Mouse (Mus musculus): ENCODE data around the gene Limch1.

The Limch1 gene

DNA sequence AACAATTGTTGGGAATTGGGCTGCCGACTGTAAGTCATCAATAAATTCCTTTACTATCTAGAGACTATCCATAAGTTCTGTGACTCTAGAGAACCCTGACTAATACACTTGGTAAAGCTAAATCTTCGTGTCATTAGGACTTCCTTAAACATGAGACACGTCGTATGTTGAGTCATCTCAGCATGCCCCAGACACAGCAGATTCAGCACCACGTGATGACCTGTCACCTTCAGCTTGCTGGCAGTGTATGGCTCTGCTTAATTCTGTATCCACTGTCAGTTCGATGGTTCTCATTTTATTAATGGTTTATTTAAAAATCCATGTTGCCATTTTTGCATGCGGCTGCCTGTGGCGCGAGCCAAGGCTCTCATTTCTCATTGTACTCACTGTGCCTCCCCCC, 298.3 kb downstream of the Limch1 start:
- no peak for DNase-seq (ENCODE audit: low read depth)

DNA sequence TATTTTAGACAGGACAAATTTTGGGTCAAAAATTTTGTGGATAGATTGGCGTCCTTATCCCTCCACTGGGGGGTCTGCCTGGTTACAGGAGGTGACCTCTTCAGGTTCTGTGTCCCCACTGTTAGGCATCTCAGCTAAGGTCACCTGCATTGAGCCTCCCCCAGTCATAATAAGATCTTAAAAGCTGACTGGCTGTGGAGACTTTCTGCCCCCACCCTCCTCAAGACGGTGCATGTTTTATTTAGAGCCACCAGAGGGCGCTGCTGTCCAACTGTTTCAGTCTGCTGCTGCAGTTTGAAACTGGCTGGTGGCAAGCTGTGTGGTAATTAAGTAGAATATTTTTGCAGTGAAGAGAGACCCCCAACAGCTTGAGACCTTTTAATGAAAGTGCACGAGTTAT, 302.4 kb downstream of the Limch1 start:
- DNase-seq (ENCODE audit: low read depth), result peak; percentile 34

DNA sequence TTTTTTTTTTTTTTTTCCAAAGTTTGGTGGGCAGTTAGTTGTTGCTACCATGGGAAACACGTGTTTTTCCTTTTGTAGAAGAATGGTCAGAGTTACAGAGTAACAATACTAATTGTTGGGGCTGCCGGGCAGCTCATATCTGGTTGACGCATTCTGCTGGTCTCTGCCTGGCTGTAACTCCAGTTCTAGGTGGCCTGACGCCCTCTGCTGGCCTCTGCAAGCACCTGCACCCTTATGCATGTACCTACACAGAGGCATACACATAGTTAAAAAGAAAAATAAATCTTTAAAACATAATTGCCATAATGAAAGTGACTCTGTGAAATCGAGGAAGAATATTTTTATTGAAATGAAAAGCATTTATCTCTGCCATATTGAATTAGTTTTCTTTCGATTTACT, 312.2 kb downstream of the Limch1 start:
- DNase-seq (ENCODE audit: low read depth), result no peak

DNA sequence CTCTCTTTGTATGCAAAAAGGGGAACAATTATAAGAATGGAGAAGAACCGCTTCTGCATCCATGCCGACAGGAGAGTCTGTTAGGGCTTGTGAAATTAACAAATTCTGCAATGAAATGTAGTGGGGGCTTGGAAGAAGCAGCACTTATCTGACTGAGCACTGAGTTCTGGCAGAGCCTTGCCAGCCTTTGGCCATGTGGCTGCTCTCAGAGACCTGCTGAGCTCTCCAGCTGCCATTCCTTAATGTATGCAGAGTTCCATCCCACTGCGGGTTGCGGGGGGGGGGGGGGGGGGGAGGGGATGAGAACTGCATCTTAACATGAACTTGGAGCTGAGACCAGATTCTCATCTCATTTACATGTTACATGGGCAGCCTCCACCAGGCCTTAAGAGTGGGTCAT, 314.9 kb downstream of the Limch1 start:
- no peak for DNase-seq (ENCODE audit: low read depth)

DNA sequence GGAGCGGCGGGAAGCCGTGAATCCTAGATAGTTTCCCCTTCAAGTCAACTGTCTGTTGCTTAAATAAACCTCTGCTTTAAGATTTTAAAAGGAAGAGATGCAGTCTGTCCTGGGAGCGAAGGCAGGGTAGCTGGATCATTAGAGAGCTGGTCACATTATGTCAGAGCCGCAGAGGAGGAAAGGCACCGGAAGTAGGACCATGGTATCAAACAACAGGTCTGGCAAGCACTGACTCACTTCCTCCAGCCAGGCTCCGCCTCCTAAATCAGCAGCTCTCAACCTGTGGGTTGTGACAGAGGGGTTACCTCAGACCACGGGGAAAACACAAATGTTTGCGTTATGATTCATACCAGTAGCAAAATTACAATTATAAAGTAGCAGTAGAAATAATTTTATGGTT, 318.0 kb downstream of the Limch1 start:
- no peak for DNase-seq (ENCODE audit: low read depth)

DNA sequence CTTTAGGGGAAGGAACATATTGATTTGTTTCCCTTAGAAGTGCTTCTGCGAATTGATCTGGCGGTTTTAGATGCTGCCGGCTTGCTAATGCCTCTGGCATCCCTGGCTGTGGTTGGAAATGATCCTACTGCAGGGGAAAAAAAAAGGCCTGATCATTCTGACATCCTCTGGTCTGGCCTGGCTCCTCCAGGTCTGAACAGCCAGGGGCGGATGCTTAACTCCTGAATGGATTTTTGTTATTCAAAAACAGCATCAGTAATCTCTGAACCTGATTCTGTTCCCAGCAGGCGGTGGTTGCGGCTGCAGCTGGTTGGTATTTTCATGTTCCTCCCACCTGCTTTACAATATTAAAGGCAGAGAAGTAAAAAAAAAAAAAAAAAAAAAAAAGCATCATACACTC, 337.5 kb downstream of the Limch1 start:
- no peak for DNase-seq (ENCODE audit: low read depth)

DNA sequence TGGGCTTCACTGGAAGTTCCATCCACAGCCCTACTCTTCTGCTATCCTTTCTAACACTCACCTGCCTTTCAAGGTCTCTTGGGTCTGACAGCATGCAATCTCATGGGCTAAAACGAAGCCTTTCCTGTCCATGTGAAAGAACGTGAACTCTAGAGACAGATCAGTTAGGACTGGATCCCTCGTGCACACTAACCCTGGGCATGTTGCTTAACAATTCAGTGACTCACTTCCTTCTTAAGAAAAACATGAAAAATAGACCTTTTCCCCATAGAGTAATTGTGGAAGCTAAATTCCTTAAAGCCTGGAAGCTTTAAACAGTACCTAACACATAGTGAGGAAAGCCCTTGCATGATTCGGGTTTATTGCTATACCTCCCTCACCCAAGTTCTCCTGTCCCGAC, 345.2 kb downstream of the Limch1 start:
- peak; percentile 27 for DNase-seq (ENCODE audit: low read depth)

DNA sequence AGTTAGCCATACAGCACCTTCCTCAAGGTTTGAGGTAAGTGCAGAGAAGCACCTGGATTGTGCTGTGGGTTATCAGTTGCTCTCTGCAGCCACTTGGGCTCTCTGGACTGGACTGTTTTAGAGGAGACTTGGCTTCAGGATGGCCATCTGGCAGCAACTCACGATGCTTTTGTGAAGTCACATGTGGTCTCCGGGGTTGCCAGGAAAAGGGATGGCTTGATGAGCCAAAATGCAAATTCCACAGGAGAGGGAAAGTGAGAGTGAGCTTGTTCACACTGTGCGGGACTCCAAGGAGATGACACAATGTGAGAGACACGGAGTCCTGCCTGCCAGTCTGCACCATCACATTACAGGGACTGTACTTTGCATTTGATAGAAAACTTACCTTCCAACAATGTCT, 346.1 kb downstream of the Limch1 start:
- DNase-seq (ENCODE audit: low read depth), result no peak

DNA sequence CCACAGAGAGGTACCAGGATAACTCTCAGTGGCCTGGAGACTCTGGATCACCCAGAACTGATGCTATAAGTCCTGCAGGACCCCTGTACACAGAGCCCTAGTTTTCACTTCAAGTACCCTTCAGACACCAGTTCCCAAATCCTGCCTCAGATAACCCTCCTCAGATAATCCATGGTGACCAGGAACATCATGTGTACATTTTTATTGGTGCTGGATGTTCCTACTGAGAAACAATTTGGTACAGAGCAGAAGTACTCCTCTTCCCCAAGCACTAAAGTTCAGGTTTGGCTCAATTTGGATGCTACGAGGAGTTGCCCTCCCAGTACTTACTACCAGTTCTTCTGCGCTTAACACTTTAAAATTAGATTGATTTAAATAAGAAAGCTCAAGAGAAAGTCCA, 348.4 kb downstream of the Limch1 start:
- DNase-seq (ENCODE audit: low read depth), result no peak

DNA sequence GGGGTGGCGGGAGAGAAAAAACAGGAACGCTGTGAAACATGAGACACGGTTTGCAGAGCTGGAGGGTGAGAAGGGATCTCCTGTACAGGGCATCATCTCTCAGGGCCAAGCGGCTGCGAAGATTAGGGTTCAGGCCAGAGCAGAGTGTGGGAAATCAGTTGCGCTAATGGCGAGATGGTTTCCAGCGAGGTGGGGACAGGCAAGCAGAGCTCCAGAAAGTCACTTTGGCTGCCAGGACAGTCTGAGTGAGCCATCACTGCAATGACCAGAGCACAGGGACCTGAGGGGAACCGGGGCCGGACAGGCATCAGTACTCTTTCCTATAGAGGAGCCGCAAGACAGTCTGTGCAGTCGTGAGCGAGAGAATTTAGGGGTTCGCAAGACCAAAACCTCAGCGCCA, 349.5 kb downstream of the Limch1 start:
- no peak for DNase-seq (ENCODE audit: low read depth)

DNA sequence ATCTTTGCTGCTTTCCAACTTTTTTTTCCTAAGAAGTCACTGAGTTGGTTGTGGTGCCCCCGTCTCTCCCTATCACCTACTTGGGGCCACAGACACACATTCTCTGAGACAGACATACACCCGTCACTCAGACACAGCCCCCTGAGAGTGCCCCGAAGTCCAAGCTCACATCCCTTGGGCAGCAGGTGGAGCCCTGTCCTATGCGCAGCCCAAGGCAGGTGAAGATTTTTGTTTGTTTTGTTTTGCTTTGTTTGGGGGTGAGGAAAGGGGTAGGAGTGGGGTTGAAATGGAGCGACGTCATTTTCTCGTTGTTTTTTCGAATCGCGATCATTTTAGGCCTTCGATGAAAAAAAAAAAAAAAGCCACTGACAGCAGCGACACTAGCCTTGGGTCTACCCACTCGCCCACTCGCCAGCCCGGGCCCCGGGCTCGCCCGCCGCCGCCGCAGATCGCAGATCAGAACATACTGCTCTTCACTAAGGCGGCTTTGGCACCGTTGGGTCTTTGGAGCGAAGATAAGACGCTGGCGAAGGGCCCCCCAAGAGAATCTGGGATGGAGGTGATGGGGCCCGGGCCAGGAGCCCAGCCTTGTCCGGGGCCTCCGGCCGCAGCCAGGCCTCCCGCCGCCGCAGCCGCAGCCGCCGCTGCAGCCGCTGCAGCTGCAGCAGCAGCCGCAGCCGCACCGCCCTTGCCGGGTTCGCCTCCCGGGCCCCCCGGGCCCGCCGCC, 350.2 kb downstream of the Limch1 start:
- DNase-seq (ENCODE audit: low read depth), result no peak

DNA sequence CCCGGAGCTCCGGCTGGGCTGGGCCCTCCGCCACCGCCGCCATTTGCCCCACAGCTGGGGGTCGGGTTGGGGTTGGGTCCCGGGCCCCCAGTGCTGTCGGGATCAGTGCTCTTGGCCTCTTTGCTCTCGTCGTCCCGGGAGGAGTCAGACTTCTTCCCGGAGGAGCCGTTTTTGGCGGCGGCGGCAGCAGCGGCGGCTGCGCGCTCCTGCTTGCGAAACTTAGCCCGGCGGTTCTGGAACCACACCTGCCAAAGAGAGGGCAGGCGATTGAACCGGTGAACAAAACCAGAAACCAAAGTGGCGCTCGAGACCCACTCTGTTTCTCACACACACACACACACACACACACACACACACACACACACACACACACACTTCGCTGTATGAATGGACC, 350.7 kb downstream of the Limch1 start:
- no peak for DNase-seq (ENCODE audit: low read depth)

DNA sequence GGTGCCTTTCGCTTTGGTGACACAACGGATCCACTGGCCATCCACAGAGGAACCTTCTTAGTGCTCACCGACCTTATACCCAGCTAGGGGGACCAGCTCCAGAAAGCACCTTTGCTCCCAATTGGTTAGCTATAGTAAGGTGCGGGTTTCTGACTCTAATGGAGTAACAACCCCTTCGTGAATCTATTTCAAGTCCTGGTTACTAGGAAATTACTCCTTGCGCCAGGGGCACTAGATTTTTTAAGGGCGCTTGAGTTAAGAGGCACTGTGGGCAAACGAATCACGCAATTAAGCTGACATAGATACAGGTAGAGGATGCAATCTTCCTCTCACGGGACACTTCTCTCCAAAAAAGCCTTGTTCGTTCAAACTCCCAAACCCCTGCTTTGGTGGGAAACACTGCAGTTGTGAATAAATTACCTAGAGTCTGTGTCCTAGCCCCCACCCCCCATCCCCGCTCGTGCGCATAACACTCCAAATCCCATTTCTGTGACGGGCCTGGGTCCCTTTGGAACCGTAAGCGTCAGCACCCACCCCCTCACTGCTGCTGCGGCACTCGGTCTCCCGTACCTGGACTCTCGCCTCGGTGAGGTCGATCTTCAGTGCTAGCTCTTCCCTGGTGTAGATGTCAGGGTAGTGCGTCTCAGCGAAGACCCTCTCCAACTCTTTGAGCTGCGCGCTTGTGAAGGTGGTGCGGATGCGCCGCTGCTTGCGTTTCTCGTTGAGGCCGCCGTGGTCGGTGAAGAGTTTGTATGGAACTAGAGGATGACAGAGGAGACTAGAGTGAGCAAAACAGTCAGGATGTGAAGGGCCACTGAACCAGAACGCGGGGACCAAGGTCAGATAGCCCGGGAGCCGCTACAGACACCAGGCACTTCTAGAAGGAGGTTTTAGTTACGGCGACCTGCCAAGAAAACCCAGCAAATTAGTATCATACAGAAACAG, 351.8 kb downstream of the Limch1 start:
- DNase-seq (ENCODE audit: low read depth), result no peak

DNA sequence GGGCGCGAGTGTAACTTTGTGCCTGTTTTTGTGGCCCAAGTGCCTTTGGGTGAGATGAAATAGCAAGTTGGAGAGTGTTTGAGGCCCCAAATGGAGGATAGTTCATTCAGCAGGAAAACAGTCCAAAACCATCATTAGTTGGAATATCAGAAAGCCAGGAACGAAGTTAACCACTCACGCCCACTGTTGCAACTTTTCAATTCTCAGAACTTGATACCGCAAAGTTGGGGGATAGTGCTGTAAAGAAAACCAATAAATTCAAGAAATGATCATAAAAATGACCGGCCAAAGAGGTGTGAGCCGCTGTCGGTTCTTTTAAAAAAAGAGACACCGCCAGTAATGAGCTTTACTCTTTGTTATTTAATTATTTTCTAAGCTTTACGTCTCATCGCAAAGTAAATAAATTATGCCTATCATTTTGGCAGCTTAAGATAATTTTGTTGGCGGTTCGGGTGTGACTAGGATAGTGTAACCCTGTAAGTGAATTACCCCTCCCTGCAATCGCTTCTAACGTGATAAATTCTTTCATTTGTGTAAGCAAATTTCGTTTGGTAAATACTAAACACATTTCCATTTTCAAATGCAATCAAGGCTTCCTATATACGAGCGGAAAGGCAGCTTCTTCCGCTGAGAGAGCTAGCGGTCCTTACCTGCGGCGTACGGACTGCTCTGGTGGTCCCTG, 352.6 kb downstream of the Limch1 start:
- DNase-seq (ENCODE audit: low read depth), result no peak

DNA sequence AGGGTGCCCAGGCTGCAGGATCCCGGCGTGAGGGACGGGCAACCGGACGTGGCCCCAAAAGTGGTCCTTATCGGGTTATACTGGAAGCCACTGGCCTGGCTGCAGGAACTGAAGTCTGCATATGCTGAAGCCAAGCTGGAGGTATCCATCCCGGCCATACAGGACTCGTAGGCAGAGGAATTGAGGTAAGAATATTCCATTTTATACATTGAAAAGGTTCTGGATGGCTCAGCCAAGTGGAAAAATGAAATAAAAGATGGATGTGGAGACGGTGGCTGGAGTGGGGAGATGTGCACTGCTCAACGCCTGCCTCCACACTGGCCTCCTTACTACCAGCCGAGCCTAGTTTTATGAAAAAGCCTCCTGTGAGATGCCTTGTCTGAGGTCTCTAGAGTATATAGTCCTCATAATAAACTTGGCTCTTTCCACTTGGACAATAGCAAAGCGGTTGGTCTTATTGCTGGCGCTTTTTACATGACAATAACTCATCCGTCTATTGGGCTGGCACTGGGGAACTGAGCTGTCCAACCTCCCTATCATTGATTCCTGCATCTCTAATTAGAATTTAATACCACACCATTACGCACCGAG, 353.2 kb downstream of the Limch1 start, which contains the start of gene Phox2b:
Gene Phox2b (minus strand): TSS at position 569 of the 591 bp plus-strand sequence.
- DNase-seq (ENCODE audit: low read depth), result no peak

DNA sequence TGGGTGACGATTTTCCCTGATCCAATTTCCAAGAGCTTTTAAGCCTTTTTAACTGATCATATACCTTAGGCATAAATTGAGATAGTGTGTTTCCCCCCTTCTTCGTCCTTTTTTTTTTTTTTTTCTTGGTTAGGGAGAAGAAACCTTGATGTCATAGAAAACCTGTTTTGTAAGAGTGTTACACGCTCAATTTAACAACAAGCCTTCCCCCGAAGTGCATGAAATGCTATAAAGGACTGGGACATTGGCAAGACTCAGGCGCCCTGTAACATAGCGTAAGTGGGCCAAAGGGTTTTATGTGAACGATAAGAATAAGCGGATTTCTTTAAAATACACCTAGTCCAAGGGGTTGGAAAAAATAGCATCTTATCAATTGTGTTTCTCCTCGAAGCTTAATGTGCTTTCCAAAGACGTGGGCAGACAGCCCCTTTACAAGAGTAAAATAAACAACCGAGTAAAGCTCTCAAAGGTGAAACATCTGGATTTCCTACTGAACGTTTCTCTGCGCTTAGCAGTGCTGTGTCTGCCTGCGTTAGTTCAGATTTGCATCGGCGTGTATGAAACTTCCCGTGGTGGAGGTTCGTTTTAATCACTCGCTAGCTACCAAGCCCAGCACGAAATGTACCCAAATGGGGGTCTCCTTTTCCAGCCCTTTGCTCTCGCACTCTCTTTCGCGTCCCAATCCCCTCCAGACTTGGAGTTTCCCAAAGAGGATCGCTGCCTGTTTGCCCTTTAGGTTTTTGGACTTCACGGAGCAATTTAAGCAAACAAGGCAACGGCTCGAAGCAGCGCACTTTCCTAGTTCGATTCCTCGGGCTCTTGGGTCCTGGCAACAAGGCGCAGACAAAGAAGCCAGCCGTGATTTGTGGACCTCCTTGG, 354.0 kb downstream of the Limch1 start:
- DNase-seq (ENCODE audit: low read depth), result no peak

DNA sequence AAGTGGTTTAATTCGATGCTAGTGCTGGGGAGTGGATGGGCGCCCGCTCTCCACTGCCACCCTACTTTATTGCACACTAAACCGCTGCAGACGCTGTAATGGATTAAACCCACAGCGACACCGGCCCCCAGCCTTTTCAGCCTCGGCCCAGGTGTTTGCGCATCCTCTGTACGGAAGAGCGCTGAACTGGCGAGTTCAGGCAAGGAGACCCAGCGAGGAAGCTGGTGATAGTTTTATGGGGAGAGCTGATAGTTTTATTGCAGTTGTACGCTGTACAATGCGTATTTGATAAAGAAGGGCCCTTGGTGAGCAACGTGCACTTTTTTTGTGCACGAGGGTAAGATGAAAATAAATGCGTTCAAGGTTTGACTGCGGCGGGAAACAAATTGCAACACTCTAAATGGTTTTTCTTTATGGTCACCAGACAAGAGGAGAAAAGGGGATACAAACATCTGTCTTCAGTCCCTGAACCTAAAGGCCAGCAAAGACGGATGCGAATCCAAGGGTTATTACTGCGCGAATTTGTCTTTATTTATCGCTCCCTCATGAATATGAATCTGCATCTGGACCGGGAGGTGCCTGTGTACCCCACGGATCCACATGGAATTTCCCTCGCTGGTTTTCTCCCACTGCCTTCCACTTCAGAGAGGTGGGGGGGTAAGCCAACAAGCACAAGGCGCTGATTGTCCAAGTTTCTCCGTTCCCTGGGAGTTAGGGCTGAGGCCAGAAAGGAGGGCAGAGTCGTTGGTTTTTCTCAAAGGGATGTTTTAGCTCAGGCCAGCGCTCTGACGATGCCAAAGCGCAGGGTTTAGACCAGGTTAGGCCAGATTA, 355.2 kb downstream of the Limch1 start:
- no peak for DNase-seq (ENCODE audit: low read depth)

DNA sequence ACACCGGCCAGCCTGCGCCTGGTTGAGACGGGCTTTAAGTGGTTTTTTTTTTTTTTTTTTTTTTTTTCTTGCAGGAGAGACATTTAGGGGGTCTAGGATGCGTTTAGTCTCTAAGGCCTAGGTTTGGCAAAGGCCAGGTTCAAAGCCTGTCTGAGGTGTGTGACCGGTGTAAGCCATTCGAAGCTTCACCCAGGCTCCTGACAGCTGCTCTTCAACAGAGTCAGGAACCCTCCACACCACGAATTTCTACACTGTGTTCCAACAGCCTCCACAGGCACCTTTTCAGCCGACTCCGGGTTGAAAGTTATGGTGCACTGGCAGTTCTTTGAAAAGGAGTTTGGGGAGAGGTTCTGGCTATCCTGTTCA, 355.8 kb downstream of the Limch1 start:
- DNase-seq (ENCODE audit: low read depth), result no peak

DNA sequence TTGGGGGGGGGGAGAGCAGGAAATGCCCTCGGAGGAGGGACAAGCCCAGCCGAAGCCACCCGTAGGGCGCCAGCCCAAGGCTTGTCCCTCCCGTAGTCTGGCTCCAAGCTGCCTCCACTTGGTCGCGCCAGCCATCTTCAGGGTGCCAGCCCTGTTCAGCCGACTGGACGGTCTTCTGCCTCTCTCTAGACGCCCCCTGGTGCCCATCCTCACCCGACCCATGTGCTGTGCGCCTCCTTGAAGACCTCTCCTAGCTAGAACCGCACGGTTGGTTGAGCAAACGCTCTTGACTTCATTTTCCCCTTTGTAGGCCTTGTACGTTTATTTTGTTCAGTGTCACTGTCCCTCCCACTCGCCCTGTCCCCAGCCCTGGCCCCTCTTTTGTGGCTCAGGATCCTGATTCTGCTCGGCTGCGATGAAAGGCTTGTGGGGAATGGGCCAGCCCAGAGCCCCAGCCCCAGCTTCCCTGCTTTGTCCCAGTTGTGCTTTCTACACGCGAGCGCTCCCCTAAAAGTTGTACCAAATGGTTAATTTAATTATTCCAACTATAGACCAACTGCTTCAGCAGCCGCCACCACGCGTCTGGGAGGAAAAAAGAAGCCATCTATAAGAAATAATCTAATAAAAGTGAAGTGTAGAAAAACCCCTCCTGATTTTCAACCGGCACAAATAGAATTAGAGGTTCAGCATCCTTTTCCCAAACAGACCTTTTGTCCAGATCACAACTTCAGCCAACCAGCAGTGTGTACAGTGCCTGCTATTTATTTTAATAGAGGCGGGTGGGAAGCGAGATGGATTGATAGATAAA, 356.4 kb downstream of the Limch1 start:
- DNase-seq (ENCODE audit: low read depth), result no peak

DNA sequence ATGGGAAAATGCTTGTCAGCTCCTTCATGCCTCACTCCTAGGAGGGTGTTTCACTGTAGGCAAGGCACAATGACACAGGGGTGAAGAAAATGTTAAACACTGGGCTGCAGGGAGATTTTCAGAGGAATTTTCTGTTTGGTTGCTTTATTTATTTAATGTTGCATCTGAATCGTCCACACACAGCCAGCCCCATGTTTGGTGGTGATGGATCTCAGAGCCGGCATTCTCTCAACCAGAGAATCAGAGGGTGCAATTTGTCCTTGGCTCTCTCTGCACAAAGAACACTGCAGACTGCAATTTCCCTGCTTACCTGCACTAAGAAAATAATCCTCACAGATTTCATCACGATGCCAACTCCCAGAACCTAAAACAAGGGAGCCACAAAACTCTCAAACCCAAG, 357.4 kb downstream of the Limch1 start:
- no peak for DNase-seq (ENCODE audit: low read depth)

Data from fibroblast of lung, adult 2 months (primary cell).